Mouse (Mus musculus) forebrain, postnatal 0 days (tissue): ENCODE measurements at regions not wholly inside any gene's neighbourhood (a gene's known extent, or its start where the extent isn't known, plus 50 kb on each side); places are given as distances from the start of the nearest gene placed in this dataset.
A peak's percentile ranks its signal among the peaks of the same experiment; 100 is the strongest.
"Not testable (repeated sequence)": the region's sequence is repeated elsewhere in the genome, so short reads cannot be mapped to it uniquely, and the experiment has no call there.

ENCODE experiments used
- ATAC-seq: fragments of 200-750 bp; cut with Nextera tagmentation; 2 replicates; pipeline ENCODE4 v1.8.0; 2017; ENCODE audit warnings: mild to moderate bottlenecking, moderate library complexity
- DNase-seq: peaks from one replicate; pipeline ENCODE4 v3.0.0-alpha.2; 2015
- H3K27ac ChIP-seq: fragments of 300-500 bp; sonication (generic); 2 replicates; pipeline ENCODE4 v1.5.1; 2014; ENCODE audit warnings: low read depth, mild to moderate bottlenecking, antibody characterized with exemption, low read length, moderate library complexity, mixed read lengths
- H3K27me3 ChIP-seq: fragments of 300-500 bp; sonication (generic); 2 replicates; pipeline ENCODE4 v1.6.1; 2014; ENCODE audit warnings: mild to moderate bottlenecking, low read length, mixed read lengths; ENCODE audit not compliant: insufficient read depth
- H3K36me3 ChIP-seq: fragments of 300-500 bp; sonication (generic); 2 replicates; pipeline ENCODE4 v1.6.1; 2014; ENCODE audit warnings: mild to moderate bottlenecking, moderate library complexity; ENCODE audit not compliant: insufficient read depth
- H3K4me1 ChIP-seq: fragments of 300-500 bp; sonication (generic); 2 replicates; pipeline ENCODE4 v1.6.1; 2014; ENCODE audit warnings: antibody characterized with exemption; ENCODE audit not compliant: insufficient read depth
- H3K4me2 ChIP-seq: fragments of 300-500 bp; sonication (generic); 2 replicates; pipeline ENCODE4 v1.6.1; 2014; ENCODE audit warnings: low read depth, mild to moderate bottlenecking, moderate library complexity
- H3K4me3 ChIP-seq: fragments of 300-500 bp; sonication (generic); 2 replicates; pipeline ENCODE4 v1.5.1; 2014; ENCODE audit warnings: low read depth, low read length, mixed read lengths
- H3K9ac ChIP-seq: fragments of 300-500 bp; sonication (generic); 2 replicates; pipeline ENCODE4 v1.6.1; 2014; ENCODE audit warnings: mild to moderate bottlenecking
- H3K9me3 ChIP-seq: fragments of 300-500 bp; sonication (generic); 2 replicates; pipeline ENCODE4 v1.6.1; 2016; ENCODE audit warnings: low read length
- CTCF ChIP-seq: sonication (generic); IDR thresholded peaks from 2 replicates; pipeline ENCODE4 v1.5.1; 2016; ENCODE audit warnings: antibody characterized with exemption, control low read depth, low read depth
- WGBS: fragments of 180-500 bp; shearing (Covaris S2); extraction: QIAGEN DNeasy Blood & Tissue Kit; methylation state at CpG from one replicate; pipeline ENCODE4 v1.1.7; 2014; 5-methylcytosine and 5-hydroxymethylcytosine counted together

GRCm38 (mm10) chr14:53562606-53563005 is 691.3 kb downstream of the Dad1 start:
- H3K36me3 ChIP-seq: no peaks in the 10 kb centered on the region
- ATAC-seq (no peak), DNase-seq (no peak)
- WGBS: 51% methylated on average over 2 of the region's 2 CpGs
- H3K4me1 ChIP-seq: no peaks in the 10 kb centered on the region
- H3K9ac ChIP-seq: no peak overlapping the region
- no peak for TF ChIP-seq CTCF
- no peak overlapping the region for H3K4me2 ChIP-seq
- no peaks in the 10 kb centered on the region for H3K27me3 ChIP-seq
- no peak overlapping the region for H3K27ac ChIP-seq
- H3K4me3 ChIP-seq: no peak overlapping the region
- H3K9me3 ChIP-seq: no peaks in the 10 kb centered on the region

DNA sequence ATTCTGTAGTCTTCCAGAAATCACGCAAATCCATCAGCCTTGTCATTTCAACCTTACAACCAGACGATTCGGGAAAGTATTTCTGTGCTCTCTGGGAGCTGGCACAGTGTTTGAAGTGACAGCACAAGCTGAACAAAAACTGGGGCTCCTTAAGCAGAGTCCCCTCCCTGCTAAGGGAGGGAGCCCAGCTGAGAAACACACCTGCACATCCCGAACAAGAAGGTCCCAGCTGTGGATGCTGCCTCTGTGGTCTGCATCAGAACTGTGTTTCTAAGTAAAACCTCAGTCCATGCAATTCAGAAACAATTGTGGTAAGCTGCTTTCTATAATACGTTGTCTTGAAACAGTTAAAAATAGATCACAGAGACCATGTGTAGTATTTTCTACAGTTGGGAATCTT is 693.8 kb downstream of the Dad1 start:
- 74% methylated on average over 5 of the region's 5 CpGs for WGBS
- not testable (repeated sequence) for ATAC-seq, H3K4me2 ChIP-seq, H3K4me3 ChIP-seq, DNase-seq, H3K27me3 ChIP-seq, H3K27ac ChIP-seq, H3K4me1 ChIP-seq, H3K36me3 ChIP-seq, H3K9ac ChIP-seq, H3K9me3 ChIP-seq

DNA sequence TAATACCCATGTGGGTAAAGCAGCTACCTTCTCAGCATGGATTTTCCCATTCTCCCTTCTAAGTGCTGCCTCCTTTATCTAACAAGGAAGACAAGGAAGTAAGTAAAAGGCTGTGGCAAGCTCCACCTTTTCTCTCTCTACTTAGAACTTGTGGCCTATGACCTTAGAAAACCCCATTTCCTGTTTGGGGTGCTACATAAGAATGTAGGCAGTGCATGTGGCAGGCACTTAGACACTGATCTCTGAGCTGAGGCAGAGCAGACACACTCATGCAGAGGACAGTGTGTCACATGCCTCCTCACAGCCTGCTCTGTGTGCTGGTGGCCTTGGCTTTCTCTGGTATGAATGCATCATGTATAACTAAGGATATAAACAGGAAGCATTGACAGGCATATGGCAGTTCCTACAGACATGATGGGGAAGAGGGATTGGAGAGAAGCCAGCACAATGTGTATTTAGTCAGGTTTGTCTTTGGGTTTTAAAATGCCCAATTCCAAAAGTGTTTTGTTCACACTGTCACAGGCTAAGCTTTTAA is 694.5 kb downstream of the Dad1 start:
- H3K4me2 ChIP-seq, H3K4me3 ChIP-seq, H3K9me3 ChIP-seq, DNase-seq, H3K9ac ChIP-seq, H3K4me1 ChIP-seq, H3K27me3 ChIP-seq, H3K27ac ChIP-seq, H3K36me3 ChIP-seq: not testable (repeated sequence)
- 0 out of 2 replicates have a peak, but pooled peaks have one; percentile 38 for ATAC-seq

DNA sequence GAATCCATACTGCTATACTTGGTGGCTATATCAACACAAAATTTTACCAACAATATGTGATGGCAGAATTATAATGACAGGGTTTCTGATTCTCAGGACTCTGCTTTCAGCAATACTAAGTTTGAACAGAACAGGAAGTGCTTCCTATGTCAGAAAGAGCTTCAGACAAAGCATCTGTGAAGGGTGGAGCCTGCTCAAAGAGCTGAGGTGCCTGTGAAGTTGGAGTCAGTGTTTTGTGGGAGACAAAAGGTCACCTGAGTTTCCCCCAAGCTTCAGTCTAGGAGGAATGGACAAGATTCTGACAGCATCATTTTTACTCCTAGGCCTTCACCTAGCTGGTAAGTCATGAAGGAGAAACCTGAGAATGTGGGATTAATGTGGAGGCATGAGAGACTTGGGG is 700.1 kb downstream of the Dad1 start:
- DNase-seq (no peak), ATAC-seq (no peak)
- TF ChIP-seq CTCF: no peak
- H3K4me3 ChIP-seq: no peak overlapping the region
- H3K27ac ChIP-seq: no peak overlapping the region
- H3K36me3 ChIP-seq: no peaks in the 10 kb centered on the region
- no peak overlapping the region for H3K4me2 ChIP-seq
- H3K9me3 ChIP-seq: no peaks in the 10 kb centered on the region
- no peaks in the 10 kb centered on the region for H3K27me3 ChIP-seq
- no peaks in the 10 kb centered on the region for H3K4me1 ChIP-seq
- no peak overlapping the region for H3K9ac ChIP-seq

DNA sequence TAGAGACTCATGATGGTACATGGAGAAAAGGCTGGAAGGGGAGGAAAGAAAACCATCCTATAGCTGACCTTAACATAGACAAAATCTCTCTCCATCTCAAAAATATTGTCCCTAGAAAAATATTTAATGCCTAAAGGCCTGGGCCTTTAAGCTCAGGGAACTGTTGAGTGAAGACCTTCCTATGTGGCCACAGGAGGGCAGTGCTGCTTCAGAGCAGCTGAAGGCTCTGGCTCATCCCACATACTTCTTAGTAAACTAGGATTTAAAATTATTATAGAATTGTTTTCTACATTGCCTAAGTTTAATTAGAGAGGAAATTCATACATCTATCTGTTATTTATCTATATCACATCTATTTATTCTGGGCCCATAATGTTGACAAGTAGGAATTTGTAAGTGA is 706.5 kb downstream of the Dad1 start:
- 0 out of 2 replicates have a peak, but pooled peaks have one; percentile 10 for TF ChIP-seq CTCF
- ATAC-seq: not testable (repeated sequence)

GRCm38 (mm10) chr14:53545351-53545750 is 708.6 kb downstream of the Dad1 start:
- no peak for ATAC-seq
- no peak overlapping the region for H3K9ac ChIP-seq
- WGBS: 67% methylated on average over 5 of the region's 5 CpGs

More for the DNA sequence above, 706.5 kb downstream of the Dad1 start:
- not testable (repeated sequence) for H3K27me3 ChIP-seq, H3K36me3 ChIP-seq, H3K4me2 ChIP-seq, H3K9ac ChIP-seq, H3K27ac ChIP-seq, DNase-seq, H3K4me3 ChIP-seq, H3K9me3 ChIP-seq, H3K4me1 ChIP-seq

DNA sequence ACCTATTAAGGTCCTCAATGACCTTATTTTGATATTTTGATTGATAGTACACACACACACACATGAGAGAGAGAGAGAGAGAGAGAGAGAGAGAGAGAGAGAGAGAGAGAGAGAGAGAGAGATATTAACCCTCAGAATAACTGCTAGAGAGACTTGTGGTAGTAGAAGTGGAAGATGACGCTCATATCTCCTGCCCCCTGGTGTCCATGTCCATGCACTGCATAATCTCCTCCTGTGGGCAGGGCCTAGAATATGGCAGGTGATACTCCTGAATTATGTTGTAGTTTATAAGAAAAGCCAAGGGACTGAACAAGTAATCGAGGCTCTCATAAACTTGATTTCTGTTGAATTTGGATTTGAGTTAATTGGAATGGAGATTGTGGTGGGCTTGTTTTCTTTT is 712.3 kb downstream of the Dad1 start:
- peak; percentile 37; the same call in 1 of the 2 replicates for TF ChIP-seq CTCF
- H3K9me3 ChIP-seq, DNase-seq, H3K4me1 ChIP-seq, ATAC-seq, H3K4me3 ChIP-seq, H3K9ac ChIP-seq, H3K27ac ChIP-seq, H3K36me3 ChIP-seq, H3K27me3 ChIP-seq, H3K4me2 ChIP-seq: not testable (repeated sequence)
- 62% methylated on average over 2 of the region's 2 CpGs for WGBS

More at GRCm38 (mm10) chr14:53545351-53545750, 708.6 kb downstream of the Dad1 start:
- no peaks in the 10 kb centered on the region for H3K36me3 ChIP-seq
- H3K27me3 ChIP-seq: no peaks in the 10 kb centered on the region
- H3K4me1 ChIP-seq: no peaks in the 10 kb centered on the region
- no peaks in the 10 kb centered on the region for H3K9me3 ChIP-seq
- H3K4me2 ChIP-seq: no peak overlapping the region
- DNase-seq: no peak
- no peak overlapping the region for H3K4me3 ChIP-seq
- TF ChIP-seq CTCF: no peak
- no peak overlapping the region for H3K27ac ChIP-seq

- 59% methylated on average over 7 of the region's 7 CpGs for WGBS
- not testable (repeated sequence) for H3K36me3 ChIP-seq, H3K27me3 ChIP-seq, H3K9me3 ChIP-seq, ATAC-seq, DNase-seq, H3K9ac ChIP-seq, H3K4me3 ChIP-seq, H3K27ac ChIP-seq, H3K4me2 ChIP-seq, H3K4me1 ChIP-seq
- TF ChIP-seq CTCF: peak; percentile 13; the same call in 1 of the 2 replicates
Measured at GRCm38 (mm10) chr14:53537895-53538294, 716.0 kb downstream of the Dad1 start.

DNA sequence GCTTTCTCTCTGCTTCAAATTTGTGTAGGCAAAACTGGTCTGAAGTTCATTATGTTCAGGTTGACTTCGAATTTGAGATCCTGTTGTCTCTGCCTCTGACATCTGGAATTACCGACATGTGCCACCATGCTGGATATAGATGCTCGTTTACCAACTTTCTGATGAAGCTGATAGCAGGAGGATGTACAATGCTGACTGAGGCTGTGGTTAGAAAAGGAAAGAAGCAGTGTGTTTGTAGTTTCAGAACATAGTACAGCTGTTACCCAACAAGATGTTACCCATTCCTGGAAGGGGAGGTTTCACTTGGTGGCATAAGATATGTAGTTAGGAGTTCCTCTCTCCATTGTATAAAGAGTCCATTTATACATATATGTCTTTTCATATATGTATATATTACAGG is 730.5 kb downstream of the Dad1 start:
- ATAC-seq, DNase-seq: not testable (repeated sequence)
- WGBS: no CpG with 5 or more reads among the region's 3 CpGs

GRCm38 (mm10) chr14:53518954-53519353 is 735.0 kb downstream of the Dad1 start:
- H3K9ac ChIP-seq, DNase-seq, H3K4me1 ChIP-seq, H3K4me3 ChIP-seq, H3K4me2 ChIP-seq, H3K27ac ChIP-seq, H3K9me3 ChIP-seq, H3K36me3 ChIP-seq, H3K27me3 ChIP-seq, ATAC-seq: not testable (repeated sequence)
- WGBS: no CpG with 5 or more reads among the region's 1 CpGs

More for the DNA sequence above, 730.5 kb downstream of the Dad1 start:
- H3K9ac ChIP-seq, H3K4me1 ChIP-seq, H3K9me3 ChIP-seq, H3K4me2 ChIP-seq, H3K27me3 ChIP-seq, H3K36me3 ChIP-seq, H3K27ac ChIP-seq, H3K4me3 ChIP-seq: not testable (repeated sequence)
